In the genomic region with DNA sequence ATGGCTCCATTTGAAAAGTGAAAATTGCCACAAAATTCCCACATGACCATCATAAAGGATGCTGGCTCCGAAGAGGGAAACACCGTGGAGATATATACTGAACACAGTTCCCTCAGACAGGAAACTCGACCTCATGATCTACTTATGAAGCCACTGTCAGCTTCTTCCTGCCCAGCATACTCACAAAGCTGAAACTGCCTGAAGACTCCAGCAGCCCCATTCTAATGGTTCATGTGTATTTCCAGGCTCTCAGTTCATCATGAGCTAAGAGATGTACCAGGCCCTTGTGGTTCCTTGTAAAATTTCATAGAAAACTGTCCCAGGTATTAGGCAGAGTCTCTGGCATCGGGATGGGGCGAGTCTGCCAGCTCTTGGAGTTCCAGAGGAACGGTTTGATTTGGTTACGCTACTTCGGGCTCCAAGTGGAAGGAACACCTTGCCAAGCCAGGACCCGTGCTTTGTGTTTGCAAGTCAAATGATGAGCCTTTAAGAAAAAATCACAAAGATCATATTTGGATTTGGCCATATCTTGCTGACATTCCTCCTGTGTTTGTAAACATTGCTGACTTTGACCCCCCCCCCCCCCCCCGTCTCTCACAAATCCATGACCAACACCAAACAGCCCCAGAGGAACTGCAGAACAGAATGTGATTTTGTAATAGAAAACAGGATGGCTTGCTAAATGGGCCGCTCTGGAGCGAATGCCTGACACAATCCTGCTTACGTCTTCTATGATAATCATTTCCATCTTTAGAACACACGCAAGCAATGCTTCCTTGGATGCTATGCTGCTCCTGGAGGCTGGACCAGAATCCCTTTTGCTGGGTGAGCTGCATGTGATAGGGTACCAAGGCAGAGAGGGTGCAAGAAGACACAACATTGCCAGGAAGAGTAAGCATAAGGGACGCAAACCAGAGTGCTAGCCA, we compare ENCODE assay signal across 31 mouse cellular contexts.
DNase-seq lines count a peak whose midpoint lies in the region; ATAC-seq and TF ChIP-seq lines count a peak whose summit lies in the region.
"Had no signal": no experiment of that assay in that cellular context is flagged by ENCODE, and none has a peak within 500 bp of the region (broad histone marks: within the 10 kb centered on the region; RNA-seq: fewer than 3 reads in every experiment).

No protein-coding gene starts in this region.

- H3K27ac ChIP-seq in midbrain, embryonic 11.5 days (ENCODE audit: low read depth, low read length): no peak overlapping the region
- H3K27ac ChIP-seq in midbrain, postnatal 0 days (ENCODE audit: low read depth, low read length): no peak overlapping the region
- 0 out of 2 replicates have a peak overlapping the region, but pooled peaks have one; percentile 34 for H3K27ac ChIP-seq in embryonic facial prominence, embryonic 14.5 days (replicated peaks; ENCODE audit: low read depth, low read length)
- H3K27ac ChIP-seq in intestine, embryonic 16.5 days (ENCODE audit: low read length): no peak overlapping the region
- H3K27ac ChIP-seq: forebrain, embryonic 12.5 days; heart, embryonic 10.5 days; heart, embryonic 15.5 days; hindbrain, embryonic 12.5 days; hindbrain, postnatal 0 days; intestine, embryonic 15.5 days; kidney, embryonic 15.5 days; limb, embryonic 13.5 days; liver, embryonic 12.5 days; macrophage; midbrain, embryonic 15.5 days; stomach, postnatal 0 days had no signal

- no peaks in the 10 kb centered on the region for H3K36me3 ChIP-seq in midbrain, embryonic 11.5 days (ENCODE audit: control insufficient read depth, insufficient read depth, low read length)
- no peaks in the 10 kb centered on the region for H3K36me3 ChIP-seq in midbrain, postnatal 0 days (ENCODE audit: insufficient read depth, low read length)
- no peaks in the 10 kb centered on the region for H3K36me3 ChIP-seq in embryonic facial prominence, embryonic 14.5 days (ENCODE audit: control insufficient read depth, insufficient read depth, low read length)
- H3K36me3 ChIP-seq in intestine, embryonic 16.5 days (ENCODE audit: control insufficient read depth, insufficient read depth, low read length): no peaks in the 10 kb centered on the region
- H3K36me3 ChIP-seq: forebrain, embryonic 12.5 days; heart, embryonic 10.5 days; heart, embryonic 15.5 days; hindbrain, embryonic 12.5 days; intestine, embryonic 15.5 days; kidney, embryonic 15.5 days; limb, embryonic 13.5 days; liver, embryonic 12.5 days; midbrain, embryonic 15.5 days had no signal

- no peaks in the 10 kb centered on the region for H3K27me3 ChIP-seq in midbrain, embryonic 11.5 days (ENCODE audit: control insufficient read depth, insufficient read depth, low read length)
- no peaks in the 10 kb centered on the region for H3K27me3 ChIP-seq in midbrain, postnatal 0 days (ENCODE audit: insufficient read depth, low read length)
- H3K27me3 ChIP-seq in embryonic facial prominence, embryonic 14.5 days (replicated peaks; ENCODE audit: control insufficient read depth, insufficient read depth, low read length): no peaks in the 10 kb centered on the region; the same call in 1 of the 2 replicates
- no peaks in the 10 kb centered on the region for H3K27me3 ChIP-seq in intestine, embryonic 16.5 days (replicated peaks; ENCODE audit: control insufficient read depth, insufficient read depth, low read length)
- H3K27me3 ChIP-seq: forebrain, embryonic 12.5 days; heart, embryonic 15.5 days; intestine, embryonic 15.5 days; kidney, embryonic 15.5 days; limb, embryonic 13.5 days; liver, embryonic 12.5 days; midbrain, embryonic 15.5 days had no signal

- H3K9ac ChIP-seq in midbrain, embryonic 11.5 days (ENCODE audit: low read length): no peak overlapping the region
- H3K9ac ChIP-seq in midbrain, postnatal 0 days (replicated peaks; ENCODE audit: low read length, poor library complexity, severe bottlenecking): no peak overlapping the region
- H3K9ac ChIP-seq in embryonic facial prominence, embryonic 14.5 days (ENCODE audit: low read depth, low read length): no peak overlapping the region
- no peak overlapping the region for H3K9ac ChIP-seq in intestine, embryonic 16.5 days (ENCODE audit: low read depth, low read length)
- H3K9ac ChIP-seq: forebrain, embryonic 12.5 days; forebrain, postnatal 0 days; heart, embryonic 15.5 days; hindbrain, embryonic 12.5 days; intestine, embryonic 15.5 days; kidney, embryonic 15.5 days; limb, embryonic 13.5 days; liver, embryonic 12.5 days; liver, postnatal 0 days; midbrain, embryonic 15.5 days had no signal

- no peak for ATAC-seq in midbrain, embryonic 11.5 days (ENCODE audit: low FRiP score)
- ATAC-seq in midbrain, postnatal 0 days (ENCODE audit: low FRiP score): no peak
- ATAC-seq in embryonic facial prominence, embryonic 14.5 days (ENCODE audit: low read depth): peak; percentile 33; the same call in 1 of the 2 replicates
- no peak for ATAC-seq in intestine, embryonic 16.5 days
- ATAC-seq: forebrain, postnatal 0 days; hindbrain, postnatal 0 days; intestine, embryonic 15.5 days; liver, embryonic 12.5 days; liver, postnatal 0 days; lung, postnatal 0 days; midbrain, embryonic 15.5 days had no signal

- peak; percentile 28 for DNase-seq in gastrocnemius, adult 18-20 months (ENCODE audit: low spot score)
- no peak for DNase-seq in gastrocnemius, postnatal 14 days
- peak; percentile 78 for DNase-seq in midbrain, embryonic 11.5 days (ENCODE audit: low spot score, missing footprints)
- no peak for DNase-seq in midbrain, postnatal 0 days (ENCODE audit: low spot score)
- DNase-seq in embryonic facial prominence, embryonic 14.5 days (ENCODE audit: low spot score): peak; percentile 77
- no peak for DNase-seq in kidney, adult 8-10 months
- DNase-seq: adrenal gland, adult 8-10 months; B cell, adult 2 months; cerebellum, adult 9-11 months; forebrain, postnatal 0 days; heart, adult 11 months; kidney, postnatal 25 days; liver, postnatal 0 days; right cerebral cortex, postnatal 25 days; spleen, adult 18-20 months; thymus, adult 2 months; thymus, postnatal 4 days had no signal

- TF ChIP-seq CTCF in midbrain, postnatal 0 days (IDR thresholded peaks at IDR 0.05): no peak

- intact Hi-C loops in gastrocnemius, postnatal 14 days (cut with DNase I; ENCODE audit: low total_unique reads): no loop called here

- no peak overlapping the region for H3K4me2 ChIP-seq in midbrain, embryonic 11.5 days
- no peak overlapping the region for H3K4me2 ChIP-seq in midbrain, postnatal 0 days (ENCODE audit: low read depth, low read length, poor library complexity, severe bottlenecking)
- H3K4me2 ChIP-seq in embryonic facial prominence, embryonic 14.5 days (ENCODE audit: low read depth, low read length): no peak overlapping the region
- H3K4me2 ChIP-seq in intestine, embryonic 16.5 days (ENCODE audit: low read depth, low read length): no peak overlapping the region
- H3K4me2 ChIP-seq: forebrain, embryonic 12.5 days; heart, embryonic 15.5 days; hindbrain, embryonic 12.5 days; intestine, embryonic 15.5 days; kidney, embryonic 15.5 days; limb, embryonic 13.5 days; liver, embryonic 12.5 days; midbrain, embryonic 15.5 days had no signal

- H3K9me3 ChIP-seq in midbrain, embryonic 11.5 days (ENCODE audit: control insufficient read depth, low read length): no peaks in the 10 kb centered on the region
- H3K9me3 ChIP-seq in midbrain, postnatal 0 days (ENCODE audit: low read length): no peaks in the 10 kb centered on the region
- peaks cover 3% of the 10 kb centered on the region; the same call in 1 of the 2 replicates for H3K9me3 ChIP-seq in embryonic facial prominence, embryonic 14.5 days (ENCODE audit: control insufficient read depth, low read length)
- no peaks in the 10 kb centered on the region for H3K9me3 ChIP-seq in intestine, embryonic 16.5 days (ENCODE audit: control insufficient read depth, low read length)
- H3K9me3 ChIP-seq: forebrain, embryonic 12.5 days; heart, embryonic 10.5 days; heart, embryonic 15.5 days; hindbrain, embryonic 12.5 days; intestine, embryonic 15.5 days; kidney, embryonic 15.5 days; limb, embryonic 13.5 days; liver, embryonic 12.5 days; midbrain, embryonic 15.5 days had no signal

- no peaks in the 10 kb centered on the region for H3K4me1 ChIP-seq in midbrain, embryonic 11.5 days (ENCODE audit: control insufficient read depth, insufficient read depth, low read length)
- H3K4me1 ChIP-seq in midbrain, postnatal 0 days (ENCODE audit: insufficient read depth, low read length): no peaks in the 10 kb centered on the region
- peaks cover 31% of the 10 kb centered on the region for H3K4me1 ChIP-seq in embryonic facial prominence, embryonic 14.5 days (ENCODE audit: control insufficient read depth, insufficient read depth, low read length)
- H3K4me1 ChIP-seq in intestine, embryonic 16.5 days (ENCODE audit: control insufficient read depth, insufficient read depth, low read length): no peaks in the 10 kb centered on the region
- H3K4me1 ChIP-seq: forebrain, embryonic 12.5 days; heart, embryonic 10.5 days; heart, embryonic 15.5 days; intestine, embryonic 15.5 days; kidney, embryonic 15.5 days; liver, embryonic 12.5 days; midbrain, embryonic 15.5 days had no signal

- H3K4me3 ChIP-seq in midbrain, embryonic 11.5 days (ENCODE audit: low read depth, low read length): no peak overlapping the region
- H3K4me3 ChIP-seq in midbrain, postnatal 0 days (ENCODE audit: low read depth, low read length): no peak overlapping the region
- H3K4me3 ChIP-seq in embryonic facial prominence, embryonic 14.5 days (ENCODE audit: low read depth, low read length): no peak overlapping the region
- no peak overlapping the region for H3K4me3 ChIP-seq in intestine, embryonic 16.5 days (ENCODE audit: low read length)
- H3K4me3 ChIP-seq: forebrain, embryonic 12.5 days; heart, embryonic 10.5 days; heart, embryonic 15.5 days; hindbrain, embryonic 12.5 days; intestine, embryonic 15.5 days; kidney, embryonic 15.5 days; limb, embryonic 13.5 days; liver, embryonic 12.5 days; midbrain, embryonic 15.5 days had no signal

- WGBS in midbrain, embryonic 11.5 days: 92% methylated on average over 15 of the region's 15 CpGs
- 91% methylated on average over 15 of the region's 15 CpGs for WGBS in midbrain, postnatal 0 days
- WGBS in embryonic facial prominence, embryonic 14.5 days: 47% methylated on average over 15 of the region's 15 CpGs
- 84% methylated on average over 15 of the region's 15 CpGs for WGBS in intestine, embryonic 16.5 days

Comparison
In these comparisons a context has a peak if more than half of its experiments do, and no peak if none do; other contexts are left out.
1. DNase-seq: peak in gastrocnemius, adult 18-20 months (single experiment), midbrain, embryonic 11.5 days (single experiment) and embryonic facial prominence, embryonic 14.5 days (single experiment); none in gastrocnemius, postnatal 14 days (single experiment), midbrain, postnatal 0 days (single experiment) and kidney, adult 8-10 months (0 of 2).